Mouse (Mus musculus) cerebellum, adult 9-11 months (tissue): Measurements from ENCODE around the gene Adsl.

ENCODE experiments used
- DNase-seq: peaks from one replicate; pipeline ENCODE4 v3.0.0; 2022

Adsl gene

DNA sequence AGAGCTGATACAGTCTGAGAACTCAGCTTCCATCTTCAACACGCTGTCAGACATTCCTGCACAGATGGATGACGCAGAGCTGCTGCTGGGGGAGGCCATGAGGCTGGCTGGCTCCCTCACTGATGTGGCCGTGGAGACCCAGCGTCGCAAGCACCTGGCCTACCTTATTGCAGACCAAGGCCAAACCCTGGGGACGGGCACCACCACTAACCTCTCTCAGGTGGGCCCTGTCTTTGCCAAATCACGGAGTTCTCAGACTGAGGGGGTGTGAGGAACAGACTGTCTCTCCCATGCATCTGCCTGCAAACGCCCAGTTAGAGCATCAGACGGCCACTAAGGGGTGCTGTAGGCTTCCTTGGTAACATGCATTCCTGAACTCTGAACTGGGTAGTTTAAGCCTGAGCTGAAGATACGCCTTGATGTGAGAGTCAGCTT, 60.4 kb downstream of the Adsl start:
- no peak for DNase-seq

DNA sequence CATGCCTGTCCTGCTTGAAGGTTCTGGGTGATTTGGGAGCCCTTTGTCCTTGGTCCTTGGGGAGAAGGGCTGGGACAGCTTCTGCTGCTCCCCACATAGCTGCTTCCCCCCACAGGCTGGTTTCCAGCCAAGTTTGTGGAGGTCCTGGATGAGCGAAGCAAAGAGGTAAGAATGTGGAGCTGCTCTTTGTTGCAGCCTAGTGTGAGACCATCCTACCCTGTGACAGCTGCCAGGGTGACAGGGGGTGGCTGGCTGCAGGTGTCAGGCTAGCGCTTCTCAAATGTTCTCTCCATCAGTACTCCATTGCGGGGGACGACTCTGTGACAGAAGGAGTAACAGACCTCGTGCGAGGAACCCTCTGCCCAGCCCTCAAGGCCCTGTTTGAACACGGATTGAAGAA, 61.8 kb downstream of the Adsl start:
- DNase-seq: peak; percentile 46

DNA sequence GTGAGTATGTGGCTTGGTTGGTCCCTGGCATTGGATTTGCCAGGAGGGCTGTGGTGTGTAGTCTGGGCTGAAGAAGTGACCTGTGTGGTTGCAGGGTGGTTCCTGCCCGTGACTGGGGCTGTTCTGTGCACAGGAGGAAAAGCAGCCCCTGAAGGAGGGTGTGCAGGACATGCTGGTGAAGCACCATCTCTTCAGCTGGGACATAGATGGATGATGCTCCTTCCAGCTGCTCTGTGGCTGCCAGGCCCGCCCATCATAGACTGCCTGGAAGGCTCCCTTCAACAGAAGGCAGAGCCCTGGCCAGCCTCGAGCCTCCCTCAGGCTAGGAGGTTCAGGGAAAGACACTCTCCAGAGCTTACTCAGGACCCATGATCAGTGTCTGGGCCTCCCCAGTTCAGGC, 63.2 kb downstream of the Adsl start:
- no peak for DNase-seq

DNA sequence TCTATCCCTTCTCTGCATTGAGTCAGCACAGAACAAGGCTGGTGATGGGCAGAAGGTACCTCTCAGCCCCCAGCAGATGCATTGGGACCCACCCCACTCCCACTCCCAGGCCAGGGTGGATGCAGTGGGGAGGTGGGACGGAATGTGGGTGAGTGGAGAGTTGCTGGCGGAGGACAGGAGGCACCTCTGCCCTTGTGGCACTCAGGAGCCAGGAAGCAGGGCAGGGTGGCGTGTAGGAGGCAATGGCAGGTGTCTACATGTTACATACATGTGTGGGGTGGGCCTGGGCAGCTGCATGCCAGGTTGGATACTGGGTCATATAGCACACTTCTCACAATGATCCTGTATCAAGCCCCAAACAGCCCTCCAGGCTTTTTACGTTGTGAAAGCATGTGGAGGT, 64.1 kb downstream of the Adsl start:
- no peak for DNase-seq

DNA sequence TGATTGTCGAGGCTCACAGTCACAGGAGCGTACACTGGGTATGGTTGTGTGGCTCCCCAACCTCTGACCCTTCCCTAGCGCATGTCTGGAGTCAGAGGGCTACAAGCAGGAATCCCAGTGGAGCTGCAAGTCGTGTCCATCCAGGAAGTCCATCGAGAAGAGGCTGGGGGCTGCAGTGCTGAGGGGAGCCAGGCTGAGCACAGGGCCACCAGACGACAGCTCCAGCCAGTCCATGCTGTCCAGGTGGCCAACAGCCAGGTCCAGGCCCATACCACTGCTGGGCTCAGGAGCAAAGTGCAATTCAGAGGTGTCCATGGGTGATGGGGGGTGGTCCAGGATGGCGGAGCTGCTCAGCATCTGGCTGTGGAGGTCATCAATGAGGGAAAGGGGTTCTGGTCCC, 64.9 kb downstream of the Adsl start:
- no peak for DNase-seq

DNA sequence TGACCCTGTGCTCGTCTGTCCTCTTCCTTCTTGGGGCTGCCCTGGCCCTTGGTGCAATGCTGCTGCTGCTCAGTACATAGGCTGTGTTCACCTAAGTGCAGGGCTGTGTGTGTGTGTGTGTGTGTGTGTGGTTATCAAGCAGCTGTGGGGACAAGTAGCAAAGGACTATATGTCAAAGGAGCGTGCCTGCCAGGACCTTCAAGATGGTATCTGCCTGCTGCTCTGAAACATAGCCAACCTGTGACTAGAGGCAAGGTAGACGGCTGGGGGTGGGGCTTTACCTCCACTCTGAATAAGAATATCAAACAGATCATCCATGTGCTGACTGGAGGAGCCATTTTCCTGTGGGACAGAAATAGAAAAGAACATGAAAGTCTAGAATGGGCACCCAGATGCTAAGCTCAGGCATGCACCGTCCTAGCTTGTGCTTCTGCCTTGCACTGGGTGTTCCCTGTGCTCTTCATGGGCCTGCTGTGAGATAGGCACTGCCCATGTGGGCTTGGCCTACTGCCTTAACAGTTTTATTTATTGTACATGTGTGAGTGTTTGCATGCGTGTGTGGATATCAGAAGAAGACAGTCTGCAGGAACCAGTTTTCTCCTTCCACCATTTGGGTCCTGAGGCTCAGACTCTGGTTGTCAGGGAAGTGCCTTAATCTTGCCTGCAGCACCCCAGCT, 66.9 kb downstream of the Adsl start:
- no peak for DNase-seq

DNA sequence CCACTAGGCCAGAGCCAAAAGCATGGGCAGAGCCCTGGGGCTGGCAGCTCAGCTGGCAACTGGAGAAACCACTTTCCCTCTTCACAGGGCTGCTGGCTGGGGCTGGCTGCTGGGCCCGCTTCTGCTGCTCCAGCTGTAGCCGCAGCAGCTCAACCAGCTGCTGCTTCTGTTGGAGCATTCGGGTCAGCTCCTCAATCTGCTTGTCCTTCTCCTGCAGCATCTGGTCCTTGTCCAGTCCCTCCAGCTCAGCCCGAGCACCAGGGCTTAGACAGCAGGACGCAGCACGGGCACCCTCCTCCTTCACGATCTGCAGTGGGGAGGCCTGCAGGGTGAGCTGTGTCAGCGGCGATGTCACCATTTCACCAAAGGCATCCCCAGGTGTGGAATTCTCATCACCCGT, 68.2 kb downstream of the Adsl start:
- no peak for DNase-seq

DNA sequence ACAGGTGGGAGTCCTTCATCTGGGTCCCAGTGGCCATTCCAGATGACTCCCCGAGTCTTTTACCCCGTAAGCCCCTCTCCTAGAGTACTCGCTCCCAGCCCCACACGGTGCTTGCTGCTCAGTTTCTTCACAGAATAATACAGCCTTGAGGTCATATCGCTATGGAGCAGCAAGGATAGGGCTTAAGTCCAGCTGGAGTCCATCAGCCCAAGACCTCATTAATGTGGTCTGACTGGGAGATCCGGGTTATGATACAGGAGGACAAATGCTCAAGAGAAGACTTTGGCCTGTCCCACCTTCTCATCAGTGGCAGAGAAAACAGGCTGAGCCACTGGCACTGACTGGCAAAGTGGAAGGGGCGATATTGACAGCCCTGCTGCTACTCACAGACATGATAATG, 69.0 kb downstream of the Adsl start:
- no peak for DNase-seq
